Mouse (Mus musculus) testis, adult 2 months (tissue): ENCODE data around the gene Mcf2l.

Source experiments
- CTCF ChIP-seq: fragments of 200-500 bp; IDR thresholded peaks from 2 replicates; pipeline ENCODE4 v1.5.1; 2012; ENCODE audit warnings: low read depth, mild to moderate bottlenecking, inconsistent platforms, low read length, moderate library complexity; ENCODE audit not compliant: control insufficient read depth, insufficient read depth, insufficient replicate concordance
- POLR2A ChIP-seq: fragments of 200-500 bp; IDR thresholded peaks from 2 replicates; pipeline ENCODE4 v1.6.1; 2012; ENCODE audit warnings: low read depth, mild to moderate bottlenecking, inconsistent platforms, low read length, moderate library complexity; ENCODE audit not compliant: control insufficient read depth

DNA sequence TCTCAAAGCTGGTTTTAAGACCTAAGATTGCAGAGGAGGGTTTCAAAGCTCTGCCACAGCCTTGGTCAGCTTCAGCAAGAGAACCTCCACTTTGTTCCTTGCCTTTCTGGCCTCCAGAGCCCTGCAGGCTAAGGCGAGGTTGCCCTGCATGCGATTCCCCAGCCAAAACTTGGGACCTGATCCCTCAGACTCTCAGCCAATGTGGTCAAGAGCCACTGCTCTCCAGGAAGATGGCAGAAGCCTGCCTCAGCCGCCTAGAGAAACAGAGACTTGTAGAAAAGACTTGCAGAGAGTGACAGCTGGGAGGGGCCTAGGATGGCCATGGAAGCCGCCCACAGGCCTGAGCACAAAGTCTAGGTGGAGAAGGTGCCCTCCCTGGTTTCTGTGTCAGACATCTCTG, 1.4 kb downstream of the Mcf2l start:
- TF ChIP-seq CTCF, result no peak
- TF ChIP-seq POLR2A, result no peak
